Mouse (Mus musculus) heart, embryonic 13.5 days (tissue): ENCODE measurements around the gene Nup98. TPM values are rescaled to one million over a fixed set of nuclear protein-coding genes. Genes with fewer than 3 reads are reported as not detected.
A peak's percentile ranks its signal among the peaks of the same experiment; 100 is the strongest.

Source experiments
- ATAC-seq: fragments of 200-750 bp; cut with Nextera tagmentation; 2 replicates; pipeline ENCODE4 v1.8.0; 2017; ENCODE audit warnings: moderate TSS enrichment; ENCODE audit not compliant: insufficient number of reproducible peaks, low FRiP score, low TSS enrichment; ENCODE audit errors: extremely low read depth
- H3K27ac ChIP-seq: fragments of 300-500 bp; sonication (generic); replicated peaks from 2 replicates; pipeline ENCODE4 v1.5.1; 2015; ENCODE audit warnings: moderate library complexity, mild to moderate bottlenecking, inconsistent platforms
- H3K27me3 ChIP-seq: fragments of 300-500 bp; sonication (generic); replicated peaks from 2 replicates; pipeline ENCODE4 v1.6.1; 2015; ENCODE audit warnings: mild to moderate bottlenecking, inconsistent platforms
- H3K36me3 ChIP-seq: fragments of 300-500 bp; sonication (generic); 2 replicates; pipeline ENCODE4 v1.6.1; 2015; ENCODE audit warnings: mild to moderate bottlenecking, inconsistent platforms
- H3K4me1 ChIP-seq: fragments of 300-500 bp; sonication (generic); 2 replicates; pipeline ENCODE4 v1.6.1; 2015; ENCODE audit warnings: inconsistent platforms
- H3K4me2 ChIP-seq: fragments of 300-500 bp; sonication (generic); 2 replicates; pipeline ENCODE4 v1.6.1; 2015; ENCODE audit warnings: inconsistent platforms, mild to moderate bottlenecking, moderate library complexity
- H3K4me3 ChIP-seq: fragments of 300-500 bp; sonication (generic); 2 replicates; pipeline ENCODE4 v1.5.1; 2015; ENCODE audit warnings: moderate library complexity, mild to moderate bottlenecking, inconsistent platforms
- H3K9ac ChIP-seq: fragments of 300-500 bp; sonication (generic); 2 replicates; pipeline ENCODE4 v1.6.1; 2015; ENCODE audit warnings: inconsistent platforms, mild to moderate bottlenecking, moderate library complexity
- H3K9me3 ChIP-seq: fragments of 300-500 bp; sonication (generic); 2 replicates; pipeline ENCODE4 v1.6.1; 2016; ENCODE audit warnings: inconsistent platforms
- WGBS: fragments of 180-500 bp; shearing (Covaris S2); methylation state at CpG from one replicate; pipeline ENCODE4 v1.1.7; 2015; ENCODE audit warnings: mixed read lengths; 5-methylcytosine and 5-hydroxymethylcytosine counted together
- polyA plus RNA-seq: library from polyadenylated mRNA; unstranded; fragments of >200 nt; fragmentation: Nextera tagmentation; extraction: Ambion mirVana; gene quantifications from 2 replicates; pipeline ENCODE4 v1.2.1, GENCODE M21; 2015

Nup98 gene
- polyA plus RNA-seq, 1 experiment from 2014 or later, result 22.0 TPM

- Histone ChIP-seq H3K27me3 (peaks cover 5% of the 10 kb centered on the region; the same call in 1 of the 2 replicates), H3K27ac (no peak overlapping the region), H3K4me1 (no peaks in the 10 kb centered on the region), H3K9me3 (no peaks in the 10 kb centered on the region), H3K36me3 (peaks cover 3% of the 10 kb centered on the region), H3K4me2 (no peak overlapping the region), H3K9ac (no peak overlapping the region), H3K4me3 (no peak overlapping the region)
- 64% methylated on average over 45 of the region's 45 CpGs for WGBS
- no peak for ATAC-seq
Observed at GRCm38 (mm10) chr7:102113151-102113729, 96.7 kb downstream of the Nup98 start.

GRCm38 (mm10) chr7:102109746-102110145 lies 100.2 kb downstream of the Nup98 start:
- WGBS, result 76% methylated on average over 4 of the region's 4 CpGs
- Histone ChIP-seq H3K4me1 (peaks cover 11% of the 10 kb centered on the region), H3K27ac (no peak overlapping the region), H3K36me3 (no peaks in the 10 kb centered on the region), H3K4me3 (no peak overlapping the region), H3K4me2 (no peak overlapping the region), H3K9ac (no peak overlapping the region), H3K9me3 (no peaks in the 10 kb centered on the region), H3K27me3 (peaks cover 5% of the 10 kb centered on the region; the same call in 1 of the 2 replicates)
- no peak for ATAC-seq

DNA sequence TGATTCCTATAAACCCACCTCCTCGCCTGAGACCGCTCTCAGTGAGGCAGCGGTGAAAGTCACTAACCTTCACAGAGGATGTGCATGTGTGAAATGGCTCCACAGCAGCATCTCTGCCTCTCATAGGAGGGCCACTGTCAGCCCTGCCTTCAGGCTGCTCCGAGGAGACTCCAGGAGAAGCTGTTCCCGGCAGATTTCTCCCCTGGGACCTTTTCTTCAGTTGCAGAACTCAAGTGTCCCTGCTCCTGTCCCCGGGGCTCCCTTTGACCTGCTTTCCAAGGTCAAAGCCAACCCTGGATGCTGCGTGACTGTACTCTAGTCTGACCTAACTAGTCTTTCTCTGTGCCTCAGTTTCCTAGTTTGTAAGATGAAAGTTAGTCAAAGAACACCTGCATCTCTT lies 100.8 kb downstream of the Nup98 start, which contains the start of gene Art5:
Gene Art5, minus strand, starts transcription at position 319 of the 400 bp plus-strand sequence.
- Histone ChIP-seq H3K27me3 (peaks cover 5% of the 10 kb centered on the region; the same call in 1 of the 2 replicates), H3K4me2 (no peak within 1 kb of the TSS), H3K27ac (no peak within 1 kb of the TSS), H3K9me3 (no peaks in the 10 kb centered on the region), H3K4me1 (peaks cover 11% of the 10 kb centered on the region), H3K4me3 (no peak within 1 kb of the TSS), H3K9ac (no peak within 1 kb of the TSS), H3K36me3 (no peaks in the 10 kb centered on the region)
- ATAC-seq, result no peak
- 69% methylated on average over 7 of the region's 7 CpGs for WGBS

DNA sequence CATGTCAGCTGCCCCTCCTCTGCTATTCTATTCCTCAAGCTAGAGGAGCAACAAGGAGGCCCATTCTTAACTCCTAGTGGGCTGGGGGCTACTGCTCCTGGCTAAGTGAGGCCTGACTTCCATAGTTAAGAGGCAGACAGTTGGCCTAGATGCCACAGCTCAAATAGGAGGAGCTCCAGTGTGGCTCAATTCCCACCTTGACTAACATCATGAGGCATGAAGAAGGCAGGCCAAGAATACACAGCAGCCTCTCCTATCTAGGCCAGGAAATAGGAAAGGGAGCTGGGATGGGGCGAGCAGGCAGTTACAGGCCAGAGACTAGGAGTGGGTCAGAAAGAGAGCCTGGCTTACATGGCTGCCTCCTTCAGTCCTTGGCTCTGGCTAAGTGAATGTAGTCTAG lies 101.8 kb downstream of the Nup98 start:
- no peak overlapping the region for H3K4me2 ChIP-seq
- H3K4me3 ChIP-seq, result no peak overlapping the region
- peaks cover 5% of the 10 kb centered on the region; the same call in 1 of the 2 replicates for H3K27me3 ChIP-seq
- no peaks in the 10 kb centered on the region for H3K9me3 ChIP-seq
- WGBS, result 65% methylated on average over 1 of the region's 1 CpGs
- H3K9ac ChIP-seq, result no peak overlapping the region
- peaks cover 15% of the 10 kb centered on the region for H3K4me1 ChIP-seq
- H3K27ac ChIP-seq, result no peak overlapping the region
- no peaks in the 10 kb centered on the region for H3K36me3 ChIP-seq
- ATAC-seq, result no peak

DNA sequence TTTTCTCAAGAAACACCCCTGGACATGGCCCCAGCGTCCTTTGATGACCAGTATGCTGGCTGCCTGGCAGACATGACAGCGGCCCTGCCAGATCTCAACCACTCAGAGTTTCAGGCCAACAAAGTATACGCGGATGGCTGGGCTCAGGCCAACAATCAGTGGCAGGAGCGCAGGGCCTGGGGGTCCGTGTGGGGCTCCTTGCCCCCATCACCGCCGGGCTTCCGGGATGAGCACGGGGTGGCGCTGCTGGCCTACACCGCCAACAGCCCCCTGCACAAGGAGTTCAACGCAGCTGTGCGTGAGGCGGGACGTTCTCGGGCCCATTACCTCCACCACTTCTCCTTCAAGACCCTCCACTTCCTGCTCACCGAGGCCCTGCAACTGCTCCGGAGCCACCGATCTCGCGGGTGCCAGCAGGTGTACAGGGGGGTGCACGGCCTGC lies 103.3 kb downstream of the Nup98 start:
- no peak overlapping the region for H3K27ac ChIP-seq
- H3K4me2 ChIP-seq, result peak overlapping the region; percentile 73
- peaks cover 28% of the 10 kb centered on the region for H3K4me1 ChIP-seq
- 5% methylated on average over 23 of the region's 23 CpGs for WGBS
- no peaks in the 10 kb centered on the region for H3K9me3 ChIP-seq
- H3K27me3 ChIP-seq, result no peaks in the 10 kb centered on the region
- ATAC-seq, result no peak
- peak overlapping the region; percentile 49 for H3K4me3 ChIP-seq
- peak overlapping the region; percentile 78 for H3K9ac ChIP-seq
- H3K36me3 ChIP-seq, result no peaks in the 10 kb centered on the region

DNA sequence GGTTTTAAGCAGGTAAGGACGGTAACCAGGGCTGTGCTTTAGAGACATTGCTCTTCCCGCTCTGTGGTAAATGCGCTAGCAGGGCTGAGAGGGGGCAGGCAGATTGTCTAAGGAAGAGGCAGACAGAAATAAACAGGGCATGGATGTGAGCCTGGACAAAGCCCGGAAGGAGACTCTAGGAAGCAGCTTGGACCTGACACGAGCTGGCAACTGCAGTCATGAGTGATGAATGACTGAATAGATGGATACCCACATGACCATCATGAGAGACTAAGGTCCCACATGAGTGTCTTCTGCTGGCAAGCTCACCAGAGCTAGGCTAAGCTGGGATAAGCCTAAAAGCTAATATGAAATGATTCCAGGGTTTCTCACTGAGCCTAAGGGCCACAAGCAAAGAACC lies 105.8 kb downstream of the Nup98 start:
- WGBS, result 45% methylated on average over 5 of the region's 5 CpGs
- Histone ChIP-seq H3K4me3 (no peak overlapping the region), H3K4me1 (peaks cover 52% of the 10 kb centered on the region), H3K27ac (no peak overlapping the region), H3K4me2 (no peak overlapping the region), H3K9ac (0 out of 2 replicates have a peak overlapping the region, but pooled peaks have one; percentile 30), H3K27me3 (no peaks in the 10 kb centered on the region), H3K9me3 (no peaks in the 10 kb centered on the region), H3K36me3 (no peaks in the 10 kb centered on the region)
- ATAC-seq, result no peak

DNA sequence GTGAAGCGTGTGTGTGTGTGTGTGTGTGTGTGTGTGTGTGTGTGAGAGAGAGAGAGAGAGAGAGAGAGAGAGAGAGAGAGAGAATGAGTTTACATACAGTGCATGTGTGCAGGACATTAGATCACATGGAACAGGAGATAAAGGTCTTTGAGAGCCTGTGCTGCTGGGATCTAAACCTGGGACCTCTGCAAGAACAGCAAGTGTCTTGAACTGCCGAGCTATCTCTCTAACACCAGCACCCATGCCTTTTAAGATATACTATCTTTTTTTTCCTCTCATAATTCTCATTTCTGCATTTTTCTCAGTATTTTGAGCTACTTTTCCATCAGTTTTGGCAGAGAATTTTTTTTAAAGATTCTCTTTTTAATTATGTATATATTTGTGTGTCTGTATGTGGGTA lies 106.4 kb downstream of the Nup98 start:
- Histone ChIP-seq H3K4me2 (no peak overlapping the region), H3K4me1 (peaks cover 52% of the 10 kb centered on the region), H3K27me3 (0 out of 2 replicates have a peak, but pooled peaks cover 6% of the 10 kb centered on the region), H3K27ac (no peak overlapping the region), H3K4me3 (no peak overlapping the region), H3K36me3 (no peaks in the 10 kb centered on the region), H3K9ac (no peak overlapping the region), H3K9me3 (no peaks in the 10 kb centered on the region)
- WGBS, result 47% methylated on average over 2 of the region's 2 CpGs
- ATAC-seq, result no peak

- Histone ChIP-seq H3K27ac (no peak overlapping the region), H3K4me2 (no peak overlapping the region), H3K4me1 (peaks cover 52% of the 10 kb centered on the region), H3K4me3 (no peak overlapping the region), H3K36me3 (no peaks in the 10 kb centered on the region), H3K27me3 (0 out of 2 replicates have a peak, but pooled peaks cover 7% of the 10 kb centered on the region), H3K9me3 (no peaks in the 10 kb centered on the region), H3K9ac (no peak overlapping the region)
- WGBS, result 45% methylated on average over 6 of the region's 6 CpGs
- ATAC-seq, result no peak
Observed at GRCm38 (mm10) chr7:102102696-102103095, 107.3 kb downstream of the Nup98 start.

GRCm38 (mm10) chr7:102102241-102102640 lies 107.7 kb downstream of the Nup98 start:
- Histone ChIP-seq H3K4me2 (no peak overlapping the region), H3K9ac (no peak overlapping the region), H3K4me3 (no peak overlapping the region), H3K27me3 (0 out of 2 replicates have a peak, but pooled peaks cover 7% of the 10 kb centered on the region), H3K9me3 (no peaks in the 10 kb centered on the region), H3K27ac (no peak overlapping the region), H3K36me3 (no peaks in the 10 kb centered on the region), H3K4me1 (peaks cover 51% of the 10 kb centered on the region)
- 51% methylated on average over 8 of the region's 8 CpGs for WGBS
- ATAC-seq, result no peak

GRCm38 (mm10) chr7:102101487-102101886 lies 108.5 kb downstream of the Nup98 start, which contains the start of gene Art1:
TSS of gene Art1 (plus strand) at chr7:102101743.
- H3K27ac ChIP-seq, result peak within 1 kb of the TSS; percentile 39
- 51% methylated on average over 5 of the region's 5 CpGs for WGBS
- H3K9ac ChIP-seq, result peak within 1 kb of the TSS; percentile 75; the same call in 1 of the 2 replicates
- no peaks in the 10 kb centered on the region for H3K36me3 ChIP-seq
- no peaks in the 10 kb centered on the region for H3K9me3 ChIP-seq
- H3K4me1 ChIP-seq, result peaks cover 44% of the 10 kb centered on the region
- H3K4me3 ChIP-seq, result no peak within 1 kb of the TSS
- peak within 1 kb of the TSS; percentile 77 for H3K4me2 ChIP-seq
- ATAC-seq, result no peak
- 0 out of 2 replicates have a peak, but pooled peaks cover 7% of the 10 kb centered on the region for H3K27me3 ChIP-seq

DNA sequence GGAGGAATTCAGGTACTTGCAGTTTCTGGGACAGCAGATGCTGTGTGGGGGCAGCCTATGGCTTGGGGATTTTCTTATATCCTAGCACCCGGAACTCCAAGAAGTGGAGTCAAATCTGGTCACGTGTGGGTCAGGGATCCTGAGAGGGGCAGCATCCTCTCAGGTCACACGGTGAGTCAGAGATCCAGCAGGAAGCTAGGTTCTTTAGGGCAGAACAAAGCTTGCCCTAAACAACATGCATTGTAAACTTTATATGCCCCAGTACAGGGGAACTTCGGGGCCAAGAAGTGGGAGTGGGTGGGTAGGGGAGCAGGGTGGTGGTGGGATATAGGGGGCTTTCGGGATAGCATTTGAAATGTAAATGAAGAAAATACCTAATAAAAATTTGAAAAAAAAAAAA lies 109.1 kb downstream of the Nup98 start:
- Histone ChIP-seq H3K27ac (peak overlapping the region; percentile 39; the same call in 1 of the 2 replicates), H3K27me3 (0 out of 2 replicates have a peak, but pooled peaks cover 7% of the 10 kb centered on the region), H3K9me3 (no peaks in the 10 kb centered on the region), H3K36me3 (no peaks in the 10 kb centered on the region), H3K4me1 (peaks cover 41% of the 10 kb centered on the region), H3K9ac (0 out of 2 replicates have a peak overlapping the region, but pooled peaks have one; percentile 75), H3K4me3 (no peak overlapping the region), H3K4me2 (peak overlapping the region; percentile 77; the same call in 1 of the 2 replicates)
- WGBS, result 55% methylated on average over 5 of the region's 5 CpGs
- ATAC-seq, result no peak
